Mouse (Mus musculus) neural tube, embryonic 11.5 days (tissue): ENCODE measurements around the gene Pawr. TPM values are rescaled to one million over a fixed set of nuclear protein-coding genes. Genes with fewer than 3 reads are reported as not detected.

Source experiments
- ATAC-seq: fragments of 200-750 bp; cut with Nextera tagmentation; 2 replicates; pipeline ENCODE4 v1.8.0; 2017; ENCODE audit warnings: moderate number of reproducible peaks, mild to moderate bottlenecking, moderate TSS enrichment, moderate library complexity; ENCODE audit not compliant: insufficient read depth, low FRiP score, low TSS enrichment
- DNase-seq: peaks from one replicate; pipeline ENCODE4 v3.0.0-alpha.2; 2015; ENCODE audit warnings: low spot score
- H3K27ac ChIP-seq: fragments of 300-500 bp; sonication (generic); 2 replicates; pipeline ENCODE4 v1.5.1; 2014; ENCODE audit warnings: low read depth, mild to moderate bottlenecking, low read length
- H3K27me3 ChIP-seq: fragments of 300-500 bp; sonication (generic); 2 replicates; pipeline ENCODE4 v1.6.1; 2014; ENCODE audit warnings: mild to moderate bottlenecking, low read length, mixed read lengths; ENCODE audit not compliant: control insufficient read depth, insufficient read depth
- H3K36me3 ChIP-seq: fragments of 300-500 bp; sonication (generic); 2 replicates; pipeline ENCODE4 v1.6.1; 2014; ENCODE audit warnings: mild to moderate bottlenecking, low read length, moderate library complexity, mixed read lengths; ENCODE audit not compliant: control insufficient read depth, insufficient read depth
- H3K4me1 ChIP-seq: fragments of 300-500 bp; sonication (generic); 2 replicates; pipeline ENCODE4 v1.6.1; 2014; ENCODE audit warnings: low read length, mixed read lengths; ENCODE audit not compliant: control insufficient read depth, insufficient read depth
- H3K4me2 ChIP-seq: fragments of 300-500 bp; sonication (generic); 2 replicates; pipeline ENCODE4 v1.6.1; 2014; ENCODE audit warnings: low read depth, mild to moderate bottlenecking, moderate library complexity
- H3K4me3 ChIP-seq: fragments of 300-500 bp; sonication (generic); 2 replicates; pipeline ENCODE4 v1.5.1; 2014; ENCODE audit warnings: low read depth, low read length
- H3K9ac ChIP-seq: fragments of 300-500 bp; sonication (generic); 2 replicates; pipeline ENCODE4 v1.6.1; 2014; ENCODE audit warnings: mild to moderate bottlenecking, low read length
- H3K9me3 ChIP-seq: fragments of 300-500 bp; sonication (generic); 2 replicates; pipeline ENCODE4 v1.6.1; 2016; ENCODE audit warnings: low read length; ENCODE audit not compliant: control insufficient read depth
- whole genome bisulfite sequencing: fragments of 180-500 bp; shearing (Covaris S2); extraction: QIAGEN DNeasy Blood & Tissue Kit; methylation state at CpG from one replicate; pipeline ENCODE4 v1.1.7; 2014; 5-methylcytosine and 5-hydroxymethylcytosine counted together
- polyA plus RNA-seq: library from polyadenylated mRNA; unstranded; fragments of >200 nt; fragmentation: Nextera tagmentation; extraction: Ambion mirVana; gene quantifications from 2 replicates; pipeline ENCODE4 v1.2.1, GENCODE M21; 2014

Gene Pawr
- polyA plus RNA-seq, 1 experiment from 2014 or later: 15.1 TPM

- H3K27me3 ChIP-seq: no peaks in the 10 kb centered on the region
- peak; percentile 31 for DNase-seq
- no peaks in the 10 kb centered on the region for H3K36me3 ChIP-seq
- WGBS: 47% methylated on average over 10 of the region's 10 CpGs
- H3K9ac ChIP-seq: no peak overlapping the region
- H3K4me2 ChIP-seq: no peak overlapping the region
- no peaks in the 10 kb centered on the region for H3K9me3 ChIP-seq
- no peak overlapping the region for H3K4me3 ChIP-seq
- H3K4me1 ChIP-seq: no peaks in the 10 kb centered on the region; the same call in 1 of the 2 replicates
- no peak overlapping the region for H3K27ac ChIP-seq
- no peak for ATAC-seq
Measured at GRCm38 (mm10) chr10:108354726-108355391, 22.9 kb downstream of the Pawr start.

- H3K9me3 ChIP-seq: no peaks in the 10 kb centered on the region
- no peaks in the 10 kb centered on the region for H3K27me3 ChIP-seq
- H3K9ac ChIP-seq: no peak overlapping the region
- H3K4me3 ChIP-seq: no peak overlapping the region
- no peaks in the 10 kb centered on the region; the same call in 1 of the 2 replicates for H3K4me1 ChIP-seq
- H3K4me2 ChIP-seq: no peak overlapping the region
- DNase-seq: no peak
- no peak overlapping the region for H3K27ac ChIP-seq
- 93% methylated on average over 3 of the region's 3 CpGs for WGBS
- H3K36me3 ChIP-seq: no peaks in the 10 kb centered on the region
- ATAC-seq: no peak
Measured at GRCm38 (mm10) chr10:108355392-108355775, 23.5 kb downstream of the Pawr start.

DNA sequence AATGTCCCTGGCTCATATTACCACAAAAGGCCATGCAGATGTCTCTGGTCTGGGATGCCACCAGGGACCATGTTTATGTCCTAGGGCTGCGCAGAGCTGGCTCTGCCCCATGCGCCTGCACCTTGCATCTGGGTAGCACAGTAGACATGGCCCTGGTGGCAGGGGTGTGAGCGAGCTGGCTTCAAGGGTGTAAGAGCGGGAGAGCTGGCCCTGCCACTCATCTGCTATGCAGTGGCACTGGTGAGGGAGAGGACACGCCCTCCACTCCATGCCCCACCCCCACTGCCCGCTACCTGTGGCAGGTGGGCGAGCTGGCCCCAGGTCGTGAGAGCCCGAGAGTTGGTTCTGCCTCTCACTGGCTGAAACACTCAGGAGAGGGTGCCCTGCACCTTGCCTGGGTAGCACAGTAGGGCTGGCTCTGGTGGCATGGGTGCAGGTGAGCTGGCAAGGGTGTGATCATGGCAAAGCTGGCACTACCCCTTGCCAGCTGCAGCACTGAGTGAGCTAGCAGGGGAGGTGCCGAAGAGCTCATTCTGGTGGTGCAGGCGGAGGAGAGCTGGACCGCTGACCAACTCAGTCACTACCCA, 24.8 kb downstream of the Pawr start:
- H3K27ac ChIP-seq: no peak overlapping the region
- no peak for DNase-seq
- H3K36me3 ChIP-seq: no peaks in the 10 kb centered on the region
- no peaks in the 10 kb centered on the region; the same call in 1 of the 2 replicates for H3K4me1 ChIP-seq
- no peak overlapping the region for H3K9ac ChIP-seq
- H3K4me3 ChIP-seq: no peak overlapping the region
- 94% methylated on average over 12 of the region's 12 CpGs for WGBS
- H3K9me3 ChIP-seq: no peaks in the 10 kb centered on the region
- no peaks in the 10 kb centered on the region for H3K27me3 ChIP-seq
- no peak overlapping the region for H3K4me2 ChIP-seq
- ATAC-seq: 0 out of 2 replicates have a peak, but pooled peaks have one; percentile 35

- no peak overlapping the region for H3K9ac ChIP-seq
- DNase-seq: no peak
- H3K4me3 ChIP-seq: no peak overlapping the region
- no peak for ATAC-seq
- 83% methylated on average over 16 of the region's 16 CpGs for WGBS
- H3K27me3 ChIP-seq: no peaks in the 10 kb centered on the region
- no peaks in the 10 kb centered on the region for H3K36me3 ChIP-seq
- H3K4me1 ChIP-seq: no peaks in the 10 kb centered on the region
- no peaks in the 10 kb centered on the region for H3K9me3 ChIP-seq
- no peak overlapping the region for H3K4me2 ChIP-seq
- H3K27ac ChIP-seq: no peak overlapping the region
Measured at GRCm38 (mm10) chr10:108359974-108360373, 28.1 kb downstream of the Pawr start.

DNA sequence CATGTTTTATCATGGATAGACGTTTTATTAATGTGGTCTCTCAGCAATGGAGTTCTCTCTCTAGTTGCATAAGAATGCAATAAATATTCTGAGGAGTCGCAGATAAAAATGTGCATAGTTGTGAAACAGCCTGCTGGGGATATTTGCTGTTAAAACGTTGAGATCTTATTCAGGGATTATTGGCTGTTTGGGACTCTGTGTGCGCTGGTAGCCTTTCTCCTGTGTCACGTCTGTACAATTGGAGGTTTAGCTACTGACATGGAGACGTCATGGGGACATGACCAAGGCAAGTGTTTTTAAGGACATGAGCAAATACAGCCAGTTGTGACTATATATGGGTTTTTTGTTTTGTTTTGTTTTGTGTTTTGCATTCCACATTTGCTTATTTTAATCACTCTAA, 28.9 kb downstream of the Pawr start:
- no peak overlapping the region for H3K4me3 ChIP-seq
- H3K9me3 ChIP-seq: no peaks in the 10 kb centered on the region
- DNase-seq (no peak), ATAC-seq (no peak)
- H3K9ac ChIP-seq: no peak overlapping the region
- H3K27me3 ChIP-seq: no peaks in the 10 kb centered on the region
- H3K4me1 ChIP-seq: no peaks in the 10 kb centered on the region
- H3K4me2 ChIP-seq: no peak overlapping the region
- H3K36me3 ChIP-seq: no peaks in the 10 kb centered on the region
- 79% methylated on average over 6 of the region's 6 CpGs for WGBS
- H3K27ac ChIP-seq: no peak overlapping the region

GRCm38 (mm10) chr10:108361419-108362155, 29.7 kb downstream of the Pawr start:
- H3K27ac ChIP-seq: no peak overlapping the region
- no peak overlapping the region for H3K4me2 ChIP-seq
- no peaks in the 10 kb centered on the region for H3K27me3 ChIP-seq
- ATAC-seq (no peak), DNase-seq (no peak)
- H3K9me3 ChIP-seq: 0 out of 2 replicates have a peak, but pooled peaks cover 2% of the 10 kb centered on the region
- H3K4me1 ChIP-seq: no peaks in the 10 kb centered on the region
- H3K36me3 ChIP-seq: no peaks in the 10 kb centered on the region
- no peak overlapping the region for H3K4me3 ChIP-seq
- WGBS: 81% methylated on average over 9 of the region's 9 CpGs
- H3K9ac ChIP-seq: no peak overlapping the region

GRCm38 (mm10) chr10:108363932-108364331, 32.0 kb downstream of the Pawr start:
- H3K4me2 ChIP-seq: no peak overlapping the region
- H3K9ac ChIP-seq: no peak overlapping the region
- H3K4me3 ChIP-seq: no peak overlapping the region
- 0 out of 2 replicates have a peak, but pooled peaks cover 2% of the 10 kb centered on the region for H3K9me3 ChIP-seq
- DNase-seq (peak; percentile 24), ATAC-seq (peak; percentile 50; the same call in 1 of the 2 replicates)
- H3K4me1 ChIP-seq: no peaks in the 10 kb centered on the region
- H3K27ac ChIP-seq: no peak overlapping the region
- H3K27me3 ChIP-seq: no peaks in the 10 kb centered on the region
- no peaks in the 10 kb centered on the region for H3K36me3 ChIP-seq
- 57% methylated on average over 9 of the region's 9 CpGs for WGBS

- WGBS: 95% methylated on average over 26 of the region's 26 CpGs
- H3K27ac ChIP-seq: no peak overlapping the region
- H3K4me2 ChIP-seq: no peak overlapping the region
- no peaks in the 10 kb centered on the region for H3K36me3 ChIP-seq
- H3K27me3 ChIP-seq: no peaks in the 10 kb centered on the region
- no peak overlapping the region for H3K9ac ChIP-seq
- H3K4me1 ChIP-seq: no peaks in the 10 kb centered on the region
- no peak for DNase-seq
- H3K4me3 ChIP-seq: no peak overlapping the region
- 0 out of 2 replicates have a peak, but pooled peaks cover 2% of the 10 kb centered on the region for H3K9me3 ChIP-seq
- ATAC-seq: no peak
Measured at GRCm38 (mm10) chr10:108364946-108365719, 33.2 kb downstream of the Pawr start.
